Mouse (Mus musculus) lung, embryonic 14.5 days (tissue): Measurements from ENCODE around the gene Gm20403. TPM values are rescaled to one million over a fixed set of nuclear protein-coding genes. Genes with fewer than 3 reads are reported as not detected.

ENCODE experiments used
- ATAC-seq: fragments of 200-750 bp; cut with Nextera tagmentation; 2 replicates; pipeline ENCODE4 v1.8.0; 2017; ENCODE audit warnings: mild to moderate bottlenecking, moderate TSS enrichment, moderate library complexity; ENCODE audit not compliant: insufficient read depth
- DNase-seq: peaks from one replicate; pipeline ENCODE4 v3.0.0-alpha.2; 2015
- H3K27ac ChIP-seq: fragments of 300-500 bp; sonication (generic); 2 replicates; pipeline ENCODE4 v1.5.1; 2014; ENCODE audit warnings: low read depth, mild to moderate bottlenecking, moderate library complexity
- H3K27me3 ChIP-seq: fragments of 300-500 bp; sonication (generic); 2 replicates; pipeline ENCODE4 v1.6.1; 2014; ENCODE audit warnings: low read length, control low read depth; ENCODE audit not compliant: insufficient read depth
- H3K36me3 ChIP-seq: fragments of 300-500 bp; sonication (generic); 2 replicates; pipeline ENCODE4 v1.6.1; 2014; ENCODE audit warnings: control low read depth; ENCODE audit not compliant: insufficient read depth
- H3K4me1 ChIP-seq: fragments of 300-500 bp; sonication (generic); 2 replicates; pipeline ENCODE4 v1.6.1; 2014; ENCODE audit warnings: antibody characterized with exemption, control low read depth; ENCODE audit not compliant: insufficient read depth
- H3K4me2 ChIP-seq: fragments of 300-500 bp; sonication (generic); 2 replicates; pipeline ENCODE4 v1.6.1; 2014; ENCODE audit warnings: mild to moderate bottlenecking
- H3K4me3 ChIP-seq: fragments of 300-500 bp; sonication (generic); 2 replicates; pipeline ENCODE4 v1.5.1; 2014; ENCODE audit warnings: low read depth, low read length
- H3K9ac ChIP-seq: fragments of 300-500 bp; sonication (generic); 2 replicates; pipeline ENCODE4 v1.6.1; 2014
- H3K9me3 ChIP-seq: fragments of 300-500 bp; sonication (generic); 2 replicates; pipeline ENCODE4 v1.6.1; 2016; ENCODE audit warnings: low read depth, low read length, control low read depth
- CTCF ChIP-seq: IDR thresholded peaks from 2 replicates; pipeline ENCODE4 v1.5.1; 2016; ENCODE audit warnings: antibody characterized with exemption, low read depth
- WGBS: fragments of 180-500 bp; shearing (Covaris S2); extraction: QIAGEN DNeasy Blood & Tissue Kit; methylation state at CpG from one replicate; pipeline ENCODE4 v1.1.7; 2014; 5-methylcytosine and 5-hydroxymethylcytosine counted together
- polyA plus RNA-seq: library from polyadenylated mRNA; unstranded; fragments of >200 nt; fragmentation: Nextera tagmentation; extraction: Ambion mirVana; gene quantifications from 2 replicates; pipeline ENCODE4 v1.2.1, GENCODE M21; 2014

The Gm20403 gene
- polyA plus RNA-seq, 1 experiment from 2014 or later: not detected

GRCm38 (mm10) chr12:54999016-54999690, 12.8 kb upstream of the Gm20403 start:
- no peak overlapping the region for H3K4me2 ChIP-seq
- no peak overlapping the region for H3K9ac ChIP-seq
- H3K9me3 ChIP-seq: no peaks in the 10 kb centered on the region
- no peak overlapping the region for H3K4me3 ChIP-seq
- WGBS: 68% methylated on average over 14 of the region's 14 CpGs
- no peak for TF ChIP-seq CTCF
- no peaks in the 10 kb centered on the region for H3K4me1 ChIP-seq
- no peaks in the 10 kb centered on the region for H3K27me3 ChIP-seq
- no peaks in the 10 kb centered on the region for H3K36me3 ChIP-seq
- no peak overlapping the region for H3K27ac ChIP-seq
- ATAC-seq: no peak
- DNase-seq: peak; percentile 20

GRCm38 (mm10) chr12:54998411-54998810, 12.1 kb upstream of the Gm20403 start:
- no peaks in the 10 kb centered on the region for H3K27me3 ChIP-seq
- ATAC-seq (no peak), DNase-seq (no peak)
- no peak overlapping the region for H3K4me3 ChIP-seq
- no peak overlapping the region for H3K4me2 ChIP-seq
- no peak overlapping the region for H3K9ac ChIP-seq
- H3K9me3 ChIP-seq: no peaks in the 10 kb centered on the region
- WGBS: 65% methylated on average over 5 of the region's 5 CpGs
- no peaks in the 10 kb centered on the region for H3K4me1 ChIP-seq
- no peak overlapping the region for H3K27ac ChIP-seq
- H3K36me3 ChIP-seq: no peaks in the 10 kb centered on the region
- no peak for TF ChIP-seq CTCF

GRCm38 (mm10) chr12:54996979-54997474, 10.7 kb upstream of the Gm20403 start:
- TF ChIP-seq CTCF: no peak
- H3K36me3 ChIP-seq: no peaks in the 10 kb centered on the region
- no peak overlapping the region for H3K4me2 ChIP-seq
- H3K27ac ChIP-seq: no peak overlapping the region
- no peak for ATAC-seq
- no peak overlapping the region for H3K9ac ChIP-seq
- H3K4me3 ChIP-seq: no peak overlapping the region
- H3K4me1 ChIP-seq: no peaks in the 10 kb centered on the region
- no peaks in the 10 kb centered on the region for H3K27me3 ChIP-seq
- WGBS: 78% methylated on average over 6 of the region's 6 CpGs
- no peaks in the 10 kb centered on the region for H3K9me3 ChIP-seq
- no peak for DNase-seq

DNA sequence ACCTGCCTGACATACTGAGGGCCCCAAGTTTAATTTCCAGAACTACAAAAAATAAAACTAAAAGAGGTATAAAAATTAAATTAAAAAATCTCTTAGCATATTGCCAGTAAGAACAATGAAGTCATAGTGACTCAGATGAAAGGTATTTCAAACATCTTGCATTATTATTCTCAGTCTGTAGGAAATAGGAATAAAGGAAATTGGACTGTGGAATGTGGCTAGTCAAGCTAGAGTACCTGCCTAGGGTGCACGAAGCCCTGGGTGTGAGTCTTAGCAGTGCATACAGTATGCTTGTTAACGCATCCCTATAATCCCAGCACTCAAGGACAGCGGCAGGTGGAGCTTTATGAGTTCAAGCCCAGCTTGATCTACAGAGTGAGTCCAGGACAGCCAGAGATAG, 9.6 kb upstream of the Gm20403 start:
- no peaks in the 10 kb centered on the region for H3K27me3 ChIP-seq
- no peak overlapping the region for H3K9ac ChIP-seq
- H3K4me2 ChIP-seq: no peak overlapping the region
- no peaks in the 10 kb centered on the region for H3K4me1 ChIP-seq
- no peak for DNase-seq
- TF ChIP-seq CTCF: no peak
- no peaks in the 10 kb centered on the region for H3K36me3 ChIP-seq
- no peak for ATAC-seq
- H3K4me3 ChIP-seq: no peak overlapping the region
- no peaks in the 10 kb centered on the region for H3K9me3 ChIP-seq
- no peak overlapping the region for H3K27ac ChIP-seq
- WGBS: 54% methylated on average over 3 of the region's 3 CpGs

GRCm38 (mm10) chr12:54994418-54994817, 8.1 kb upstream of the Gm20403 start:
- ATAC-seq (no peak), DNase-seq (no peak)
- no peaks in the 10 kb centered on the region for H3K4me1 ChIP-seq
- H3K4me2 ChIP-seq: no peak overlapping the region
- H3K9ac ChIP-seq: no peak overlapping the region
- H3K27ac ChIP-seq: no peak overlapping the region
- 62% methylated on average over 4 of the region's 4 CpGs for WGBS
- no peaks in the 10 kb centered on the region for H3K36me3 ChIP-seq
- no peak overlapping the region for H3K4me3 ChIP-seq
- no peaks in the 10 kb centered on the region for H3K27me3 ChIP-seq
- no peaks in the 10 kb centered on the region for H3K9me3 ChIP-seq
- TF ChIP-seq CTCF: no peak

DNA sequence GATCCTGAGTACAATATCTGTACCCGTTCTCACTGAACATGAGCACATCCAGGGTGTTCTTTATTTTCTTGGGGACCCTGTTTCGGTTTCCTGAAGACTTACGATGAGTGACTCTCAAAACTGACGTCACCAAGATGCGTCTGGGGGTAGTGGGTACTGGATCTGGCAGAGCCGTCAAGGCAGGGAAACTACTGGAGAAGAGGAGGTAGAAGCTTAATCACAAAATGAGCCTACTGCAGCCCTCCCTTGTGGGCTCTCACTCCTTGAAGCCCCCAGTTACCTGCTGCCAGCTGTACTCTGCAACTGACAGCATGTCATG, 7.7 kb upstream of the Gm20403 start:
- Histone ChIP-seq H3K9me3 (no peaks in the 10 kb centered on the region), H3K27me3 (no peaks in the 10 kb centered on the region)

GRCm38 (mm10) chr12:54993246-54994067, 7.1 kb upstream of the Gm20403 start:
- no peak overlapping the region for H3K4me3 ChIP-seq
- DNase-seq: no peak
- 51% methylated on average over 16 of the region's 16 CpGs for WGBS
- no peak for ATAC-seq
- no peaks in the 10 kb centered on the region for H3K4me1 ChIP-seq
- H3K9me3 ChIP-seq: no peaks in the 10 kb centered on the region
- no peak overlapping the region for H3K27ac ChIP-seq
- no peak for TF ChIP-seq CTCF
- no peaks in the 10 kb centered on the region for H3K36me3 ChIP-seq
- no peak overlapping the region for H3K9ac ChIP-seq
- no peak overlapping the region for H3K4me2 ChIP-seq
- no peaks in the 10 kb centered on the region for H3K27me3 ChIP-seq

More for the DNA sequence above, 7.7 kb upstream of the Gm20403 start:
- H3K9ac ChIP-seq: no peak overlapping the region
- H3K27ac ChIP-seq: no peak overlapping the region
- DNase-seq (no peak), ATAC-seq (no peak)
- H3K4me3 ChIP-seq: no peak overlapping the region
- no peak overlapping the region for H3K4me2 ChIP-seq
- TF ChIP-seq CTCF: no peak
- no peaks in the 10 kb centered on the region for H3K4me1 ChIP-seq
- WGBS: 61% methylated on average over 6 of the region's 6 CpGs
- H3K36me3 ChIP-seq: no peaks in the 10 kb centered on the region
